Mouse (Mus musculus) ES-Bruce4 (cell line): ENCODE data around the gene Olfr281.

ENCODE experiments used
- EP300 ChIP-seq: IDR thresholded peaks from 2 replicates; pipeline ENCODE4 v1.6.1; 2011; ENCODE audit warnings: low read depth, low read length; ENCODE audit not compliant: insufficient read depth
- POLR2A ChIP-seq: IDR thresholded peaks from one replicate; pipeline ENCODE4 v1.8.1; 2011; ENCODE audit warnings: low read length; ENCODE audit not compliant: insufficient read depth

GRCm38 (mm10) chr15:98509387-98509786, 57.0 kb downstream of the Olfr281 start:
- TF ChIP-seq EP300, result no peak
- no peak for TF ChIP-seq POLR2A
